In the genomic region with DNA sequence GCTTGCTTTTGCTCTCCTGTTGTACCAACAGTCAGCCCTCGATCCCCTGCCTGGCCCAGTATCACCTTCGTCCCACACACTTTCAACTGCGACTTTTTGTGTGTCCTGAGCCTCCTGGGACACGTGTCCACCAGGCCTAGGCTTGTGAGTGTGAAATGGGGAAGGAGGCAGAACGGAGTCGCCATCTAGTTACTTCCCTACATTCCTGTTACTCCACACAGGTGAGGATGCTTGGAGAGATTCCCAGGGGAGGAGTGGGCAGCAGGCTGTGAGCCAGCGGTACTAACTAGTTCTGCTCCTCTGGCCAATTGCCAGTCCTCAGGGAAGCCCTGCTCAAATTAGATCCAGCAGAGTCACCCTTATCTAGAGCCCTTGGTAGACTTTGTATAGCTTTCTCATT, we compare ENCODE assay signal across 8 mouse cellular contexts. TPM values are rescaled to one million over a fixed set of nuclear protein-coding genes. Genes with fewer than 3 reads are reported as not detected.
A peak's percentile ranks its signal among the peaks of the same experiment; 100 is the strongest.
DNase-seq lines count a peak whose midpoint lies in the region; ATAC-seq and TF ChIP-seq lines count a peak whose summit lies in the region.

No protein-coding gene starts in this region.

- no peak for TF ChIP-seq CTCF in lung, postnatal 0 days (IDR thresholded peaks at IDR 0.05)

- H3K4me2 ChIP-seq in lung, postnatal 0 days (replicated peaks; ENCODE audit: low read depth, low read length), result no peak overlapping the region
- peak overlapping the region; percentile 66 for H3K4me2 ChIP-seq in embryonic facial prominence, embryonic 14.5 days (ENCODE audit: low read depth, low read length)
- peak overlapping the region; percentile 67 for H3K4me2 ChIP-seq in hindbrain, embryonic 12.5 days (replicated peaks)
- peak overlapping the region; percentile 79 for H3K4me2 ChIP-seq in midbrain, embryonic 13.5 days (replicated peaks)

- H3K27ac ChIP-seq in lung, postnatal 0 days (ENCODE audit: low read length), result no peak overlapping the region
- peak overlapping the region; percentile 94 for H3K27ac ChIP-seq in embryonic facial prominence, embryonic 14.5 days (replicated peaks; ENCODE audit: low read depth, low read length)
- H3K27ac ChIP-seq in hindbrain, embryonic 12.5 days, result peak overlapping the region; percentile 95
- peak overlapping the region; percentile 94 for H3K27ac ChIP-seq in midbrain, embryonic 13.5 days

- H3K9ac ChIP-seq in lung, postnatal 0 days (replicated peaks; ENCODE audit: low read depth), result no peak overlapping the region
- H3K9ac ChIP-seq in embryonic facial prominence, embryonic 14.5 days (ENCODE audit: low read depth, low read length), result peak overlapping the region; percentile 90; the same call in 1 of the 2 replicates
- no peak overlapping the region for H3K9ac ChIP-seq in hindbrain, embryonic 12.5 days
- peak overlapping the region; percentile 91; the same call in 1 of the 2 replicates for H3K9ac ChIP-seq in midbrain, embryonic 13.5 days (replicated peaks)

- H3K27me3 ChIP-seq in lung, postnatal 0 days (replicated peaks; ENCODE audit: insufficient read depth, low read length), result no peaks in the 10 kb centered on the region
- no peaks in the 10 kb centered on the region for H3K27me3 ChIP-seq in embryonic facial prominence, embryonic 14.5 days (replicated peaks; ENCODE audit: control insufficient read depth, insufficient read depth, low read length)
- no peaks in the 10 kb centered on the region for H3K27me3 ChIP-seq in hindbrain, embryonic 12.5 days
- no peaks in the 10 kb centered on the region for H3K27me3 ChIP-seq in midbrain, embryonic 13.5 days

- TF ChIP-seq EP300 in lung, postnatal 0 days (IDR thresholded peaks at IDR 0.05), result no peak

- no peak overlapping the region for H3K4me3 ChIP-seq in lung, postnatal 0 days (ENCODE audit: low read depth, low read length)
- H3K4me3 ChIP-seq in embryonic facial prominence, embryonic 14.5 days (ENCODE audit: low read depth, low read length), result peak overlapping the region; percentile 68; the same call in 1 of the 2 replicates
- no peak overlapping the region for H3K4me3 ChIP-seq in hindbrain, embryonic 12.5 days
- no peak overlapping the region for H3K4me3 ChIP-seq in midbrain, embryonic 13.5 days (replicated peaks)

- WGBS in lung, postnatal 0 days, result 27% methylated on average over 7 of the region's 7 CpGs
- WGBS in embryonic facial prominence, embryonic 14.5 days, result 31% methylated on average over 7 of the region's 7 CpGs
- 21% methylated on average over 7 of the region's 7 CpGs for WGBS in hindbrain, embryonic 12.5 days
- WGBS in midbrain, embryonic 13.5 days, result 21% methylated on average over 7 of the region's 7 CpGs

- no peaks in the 10 kb centered on the region for H3K9me3 ChIP-seq in lung, postnatal 0 days (ENCODE audit: low read length)
- H3K9me3 ChIP-seq in embryonic facial prominence, embryonic 14.5 days (ENCODE audit: control insufficient read depth, low read length), result no peaks in the 10 kb centered on the region
- H3K9me3 ChIP-seq in hindbrain, embryonic 12.5 days (replicated peaks), result no peaks in the 10 kb centered on the region
- no peaks in the 10 kb centered on the region for H3K9me3 ChIP-seq in midbrain, embryonic 13.5 days

- DNase-seq in lung, postnatal 0 days (ENCODE audit: low spot score), result peak; percentile 37
- DNase-seq in lung, postnatal 4 days, result no peak
- peak; percentile 65 for DNase-seq in embryonic facial prominence, embryonic 14.5 days (ENCODE audit: low spot score)
- no peak for DNase-seq in right cerebral cortex, postnatal 4 days
- no peak for DNase-seq in urinary bladder, adult 18-20 months (ENCODE audit: low spot score in 2 of 2)
- DNase-seq in urinary bladder, adult 2 months (ENCODE audit: low spot score), result no peak

- ATAC-seq in lung, postnatal 0 days, result no peak
- ATAC-seq in embryonic facial prominence, embryonic 14.5 days (ENCODE audit: low read depth), result no peak
- no peak; the same call in 1 of the 2 replicates for ATAC-seq in hindbrain, embryonic 12.5 days (ENCODE audit: low FRiP score)
- no peak for ATAC-seq in midbrain, embryonic 13.5 days

- H3K36me3 ChIP-seq in lung, postnatal 0 days (ENCODE audit: insufficient read depth, low read length), result no peaks in the 10 kb centered on the region
- H3K36me3 ChIP-seq in embryonic facial prominence, embryonic 14.5 days (ENCODE audit: control insufficient read depth, insufficient read depth, low read length), result peaks cover 20% of the 10 kb centered on the region
- peaks cover 21% of the 10 kb centered on the region for H3K36me3 ChIP-seq in hindbrain, embryonic 12.5 days
- H3K36me3 ChIP-seq in midbrain, embryonic 13.5 days, result peaks cover 17% of the 10 kb centered on the region

- H3K4me1 ChIP-seq in lung, postnatal 0 days (ENCODE audit: insufficient read depth, low read depth, low read length), result peaks cover 4% of the 10 kb centered on the region; the same call in 1 of the 2 replicates
- H3K4me1 ChIP-seq in embryonic facial prominence, embryonic 14.5 days (ENCODE audit: control insufficient read depth, insufficient read depth, low read length), result peaks cover 10% of the 10 kb centered on the region
- H3K4me1 ChIP-seq in hindbrain, embryonic 12.5 days, result peaks cover 34% of the 10 kb centered on the region
- peaks cover 34% of the 10 kb centered on the region for H3K4me1 ChIP-seq in midbrain, embryonic 13.5 days (replicated peaks)

RNA-seq across cellular contexts. Expression of gene Mif, which starts 0.7 kb away (rescaled TPM):
- 280 and 356 TPM in 2 replicates for polyA plus RNA-seq in lung, postnatal 0 days (2015; fragmentation: Nextera tagmentation; extraction: Ambion mirVana)
- 1,291 and 1,408 TPM in 2 replicates for polyA plus RNA-seq in embryonic facial prominence, embryonic 14.5 days (2014; fragmentation: Nextera tagmentation; extraction: Ambion mirVana)
- 1,134 and 1,420 TPM in 2 replicates for polyA plus RNA-seq in hindbrain, embryonic 12.5 days (2016; fragmentation: Nextera tagmentation; extraction: Ambion mirVana)
- polyA plus RNA-seq in midbrain, embryonic 13.5 days (2015; fragmentation: Nextera tagmentation; extraction: Ambion mirVana), result 1,337 and 1,364 TPM in 2 replicates
- polyA plus RNA-seq in urinary bladder, adult 2 months (2012; rRNA removed), result 542 and 602 TPM in 2 replicates

RNA-seq across cellular contexts. Expression of gene Gstt2, which starts 23.5 kb away (rescaled TPM):
- 40.6 and 44.7 TPM in 2 replicates for polyA plus RNA-seq in lung, postnatal 0 days (2015; fragmentation: Nextera tagmentation; extraction: Ambion mirVana)
- polyA plus RNA-seq in embryonic facial prominence, embryonic 14.5 days (2014; fragmentation: Nextera tagmentation; extraction: Ambion mirVana), result 9.7 and 12.9 TPM in 2 replicates
- 7.9 and 8.4 TPM in 2 replicates for polyA plus RNA-seq in hindbrain, embryonic 12.5 days (2016; fragmentation: Nextera tagmentation; extraction: Ambion mirVana)
- polyA plus RNA-seq in midbrain, embryonic 13.5 days (2015; fragmentation: Nextera tagmentation; extraction: Ambion mirVana), result 5.8 and 5.9 TPM in 2 replicates
- 107 and 144 TPM in 2 replicates for polyA plus RNA-seq in urinary bladder, adult 2 months (2012; rRNA removed)

RNA-seq across cellular contexts. Expression of gene Derl3, which starts 32.5 kb away (rescaled TPM):
- 1.2 TPM in 2 replicates for polyA plus RNA-seq in lung, postnatal 0 days (2015; fragmentation: Nextera tagmentation; extraction: Ambion mirVana)
- polyA plus RNA-seq in embryonic facial prominence, embryonic 14.5 days (2014; fragmentation: Nextera tagmentation; extraction: Ambion mirVana), result 1.9 and 2.1 TPM in 2 replicates
- polyA plus RNA-seq in hindbrain, embryonic 12.5 days (2016; fragmentation: Nextera tagmentation; extraction: Ambion mirVana), result 2.7 and 2.9 TPM in 2 replicates
- 1.9 and 2.1 TPM in 2 replicates for polyA plus RNA-seq in midbrain, embryonic 13.5 days (2015; fragmentation: Nextera tagmentation; extraction: Ambion mirVana)
- 1.0 and 1.2 TPM in 2 replicates for polyA plus RNA-seq in urinary bladder, adult 2 months (2012; rRNA removed)

RNA-seq across cellular contexts. Expression of gene Gstt4, which starts 38.4 kb away (rescaled TPM):
- not detected in 2 replicates for polyA plus RNA-seq in lung, postnatal 0 days (2015; fragmentation: Nextera tagmentation; extraction: Ambion mirVana)
- polyA plus RNA-seq in embryonic facial prominence, embryonic 14.5 days (2014; fragmentation: Nextera tagmentation; extraction: Ambion mirVana), result not detected in 2 replicates
- polyA plus RNA-seq in hindbrain, embryonic 12.5 days (2016; fragmentation: Nextera tagmentation; extraction: Ambion mirVana), result not detected in 2 replicates
- not detected in 2 replicates for polyA plus RNA-seq in midbrain, embryonic 13.5 days (2015; fragmentation: Nextera tagmentation; extraction: Ambion mirVana)
- 0.11 TPM in 1 of 2 replicates, not detected in the other for polyA plus RNA-seq in urinary bladder, adult 2 months (2012; rRNA removed)

Comparison
In these comparisons a context has a peak if more than half of its experiments do, and no peak if none do; other contexts are left out.
1. DNase-seq: peak in lung, postnatal 0 days (single experiment) and embryonic facial prominence, embryonic 14.5 days (single experiment); none in lung, postnatal 4 days (0 of 2), right cerebral cortex, postnatal 4 days (single experiment), urinary bladder, adult 18-20 months (0 of 2) and urinary bladder, adult 2 months (single experiment).
2. H3K9ac ChIP-seq: peak in embryonic facial prominence, embryonic 14.5 days (single experiment) and midbrain, embryonic 13.5 days (single experiment); none in lung, postnatal 0 days (single experiment) and hindbrain, embryonic 12.5 days (single experiment).